Mouse (Mus musculus): ENCODE results near the gene Sox1.

Gene Sox1

DNA sequence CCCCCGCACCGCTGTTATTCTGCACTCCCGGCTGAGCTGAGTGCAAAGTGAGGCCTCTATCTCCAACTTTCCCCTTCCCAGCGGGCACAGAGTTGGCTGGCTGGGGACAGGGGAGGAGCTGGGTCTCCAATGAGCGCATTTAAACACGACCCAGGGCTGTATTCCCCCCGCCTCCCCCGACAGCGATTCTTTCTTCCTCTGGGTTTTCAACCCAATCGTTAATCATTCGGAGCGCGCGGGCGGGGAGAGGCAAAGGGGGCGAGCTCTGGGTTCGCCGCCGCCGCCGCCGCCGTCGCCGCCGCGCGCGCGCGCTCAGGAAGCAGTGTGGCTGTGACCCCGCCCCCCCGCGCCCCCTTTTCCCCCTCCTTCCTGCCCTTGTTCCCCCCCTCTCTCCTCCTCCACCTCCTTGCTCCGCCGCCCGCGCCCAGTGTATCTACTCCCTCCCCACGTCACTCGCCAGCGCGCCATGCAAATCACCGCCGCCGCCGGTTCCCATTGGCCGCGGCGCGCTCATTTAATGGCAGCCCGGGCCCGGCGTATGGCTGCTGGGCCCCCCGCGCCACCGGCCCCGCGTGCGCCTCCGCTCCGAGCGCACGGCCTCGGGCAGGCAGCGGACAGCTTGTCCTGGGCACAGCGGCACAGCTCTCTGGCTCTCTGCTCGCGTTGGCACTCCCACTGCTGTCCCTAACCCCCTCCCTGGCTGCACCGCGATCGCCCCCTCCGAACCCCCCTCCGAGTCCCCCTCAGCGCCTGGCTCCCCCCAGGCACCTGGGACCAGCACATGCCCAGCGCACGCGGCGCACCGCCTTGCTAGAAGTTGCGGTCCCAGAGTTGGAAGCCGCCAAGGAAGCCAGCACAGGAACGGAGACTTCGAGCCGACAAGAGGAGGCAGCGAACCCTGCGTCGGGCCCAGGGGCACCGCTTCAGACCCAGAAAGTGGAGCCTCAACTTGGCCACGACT is at the start of gene Sox1:
Gene Sox1 (plus strand): TSS at position 225 of the 961 bp plus-strand sequence.
- no peak for DNase-seq

DNA sequence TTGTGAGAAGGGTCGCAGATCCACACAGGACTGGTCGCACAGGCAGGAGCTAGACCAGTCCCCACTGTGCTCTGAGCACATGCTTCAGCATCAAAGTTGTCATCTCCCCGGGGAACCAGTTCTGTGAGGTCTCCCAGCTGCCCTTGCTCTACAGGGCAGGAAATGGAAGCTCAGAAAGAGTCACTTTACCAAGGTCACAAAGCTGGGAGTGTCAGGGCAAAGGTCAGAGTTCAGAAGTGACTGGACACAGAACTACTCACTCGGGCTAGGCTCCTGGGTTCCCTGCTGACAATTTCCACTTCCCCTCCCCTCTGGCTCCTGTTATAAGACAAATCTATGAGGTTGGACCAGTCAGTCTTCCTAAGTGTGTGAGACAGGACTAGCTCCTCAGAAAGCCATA is 49.2 kb upstream of the Sox1 start:
- DNase-seq, result no peak

DNA sequence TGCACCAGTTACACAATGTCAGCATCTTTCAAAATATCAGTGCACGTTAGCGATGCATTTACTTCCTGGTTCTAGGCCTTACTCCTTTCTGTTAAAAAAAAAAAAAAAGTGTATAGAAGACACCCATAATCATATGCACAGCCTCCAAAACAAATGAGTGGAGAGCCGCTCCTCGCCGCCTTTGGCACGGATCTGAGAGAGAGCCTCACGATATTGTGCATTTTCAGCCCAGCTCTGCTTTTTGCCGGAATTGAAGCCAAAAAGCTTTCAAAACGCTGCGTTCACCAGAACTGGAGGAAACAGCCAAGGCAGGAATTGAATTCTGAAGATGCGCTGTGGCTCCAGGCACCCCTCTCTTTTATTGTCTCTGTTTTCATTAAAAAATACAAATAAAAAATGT is 48.2 kb upstream of the Sox1 start:
- DNase-seq, result no peak

DNA sequence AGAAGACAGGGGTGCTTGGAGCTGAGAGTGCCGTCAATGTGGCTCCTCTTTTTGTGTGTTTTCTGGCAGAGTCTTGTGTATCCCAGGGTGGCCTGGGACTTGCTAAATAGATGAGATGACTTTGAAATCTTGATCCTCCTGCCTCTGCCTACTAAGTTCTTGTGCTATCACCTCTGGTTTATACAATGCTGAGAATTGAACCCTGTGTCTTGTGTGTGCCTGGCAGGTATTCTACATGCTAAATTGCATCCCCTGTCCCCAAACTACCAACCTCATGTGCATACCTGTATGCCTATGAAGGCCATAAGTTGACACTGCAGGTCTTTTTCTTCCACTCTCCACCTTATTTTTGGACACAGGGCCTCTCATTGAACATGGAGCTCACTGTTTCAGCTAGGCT is 46.8 kb upstream of the Sox1 start:
- no peak for DNase-seq

DNA sequence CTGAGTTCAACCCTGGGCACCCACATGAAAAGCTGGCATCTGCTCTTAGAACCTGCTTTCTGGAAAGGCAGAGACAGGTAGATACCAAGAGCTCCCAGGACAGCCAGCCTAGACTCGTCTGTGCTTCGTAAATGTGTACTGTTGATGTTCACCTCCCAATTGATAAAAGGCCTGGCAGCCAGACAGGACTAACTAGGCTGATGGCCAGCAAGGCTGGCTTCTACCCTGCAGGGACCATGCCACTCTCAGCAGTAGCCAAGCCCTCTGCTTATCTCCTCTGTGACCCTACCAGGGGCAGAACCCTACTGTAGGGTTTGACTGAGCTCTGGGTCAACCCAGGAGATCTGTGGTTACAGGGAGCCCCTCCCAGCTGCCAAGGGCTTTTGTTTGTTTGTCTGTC is 45.5 kb upstream of the Sox1 start:
- DNase-seq, result no peak

DNA sequence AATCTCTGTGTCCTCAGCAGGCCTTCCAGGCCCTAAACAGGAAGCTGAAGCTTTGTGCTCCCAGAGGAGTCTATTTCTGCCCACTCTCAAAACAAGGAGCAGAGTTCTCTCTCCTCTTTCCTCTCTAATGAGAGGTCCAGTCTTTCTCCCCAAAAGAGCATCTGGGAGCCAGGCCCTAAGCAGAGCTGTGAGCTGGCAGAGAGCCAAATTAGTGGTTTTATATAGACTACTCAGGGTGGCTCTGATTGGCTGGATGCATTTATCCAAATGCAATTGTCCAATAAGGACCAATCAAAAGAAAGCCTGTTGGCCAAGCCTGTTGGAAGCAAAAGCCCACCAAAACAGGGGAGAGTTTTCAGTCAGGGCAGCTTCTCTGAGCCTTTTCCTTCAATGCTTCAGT is 44.0 kb upstream of the Sox1 start:
- DNase-seq, result no peak

DNA sequence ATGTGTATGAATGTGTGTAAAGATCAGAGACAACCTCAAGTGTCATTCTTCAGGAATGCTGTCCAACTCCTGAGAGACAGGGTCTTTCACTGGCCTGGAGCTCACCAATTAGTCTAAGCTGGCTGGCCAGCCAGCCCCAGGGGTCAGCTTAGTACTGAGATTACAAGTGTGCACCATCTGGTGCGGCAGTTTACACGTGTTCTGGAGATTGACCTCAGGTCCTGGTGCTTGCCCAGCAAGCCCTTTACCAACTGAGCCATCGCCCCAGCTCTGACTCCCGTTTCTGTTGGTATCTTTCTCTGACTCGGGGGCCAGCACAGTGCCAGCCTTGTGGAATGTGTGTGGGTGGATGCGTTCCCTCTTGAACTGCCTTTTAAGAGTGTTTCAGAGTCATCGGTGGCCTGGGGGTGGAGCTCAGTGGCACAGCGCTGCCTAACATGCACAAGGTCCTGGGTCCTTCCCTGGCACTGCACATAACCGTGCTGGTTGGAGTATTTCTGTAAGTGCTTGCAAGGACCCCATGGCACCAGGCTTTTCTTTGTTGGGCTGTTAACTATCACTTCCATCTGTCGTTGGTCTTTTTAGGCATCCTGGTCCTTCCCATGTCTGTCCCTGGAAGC is 40.6 kb upstream of the Sox1 start:
- no peak for DNase-seq

DNA sequence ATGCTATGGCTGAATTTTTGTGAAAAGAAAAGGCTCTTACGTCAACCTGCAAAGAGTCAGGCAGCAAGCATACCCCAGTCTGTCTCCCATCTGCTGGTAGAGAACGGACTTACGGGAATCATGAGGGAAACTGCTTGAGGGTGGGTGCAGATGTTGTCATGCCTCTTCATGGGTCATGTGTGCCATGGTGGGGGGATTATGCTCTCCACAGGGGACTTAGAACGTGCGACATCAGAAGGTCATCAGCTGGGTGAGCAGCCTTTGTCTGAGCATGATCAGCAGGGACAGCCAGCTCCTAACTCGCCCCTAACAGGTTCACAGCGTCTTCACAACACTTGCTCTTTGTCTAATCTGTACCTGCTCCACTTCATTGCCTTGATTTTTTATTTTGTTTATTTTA is 26.9 kb upstream of the Sox1 start:
- DNase-seq, result no peak

DNA sequence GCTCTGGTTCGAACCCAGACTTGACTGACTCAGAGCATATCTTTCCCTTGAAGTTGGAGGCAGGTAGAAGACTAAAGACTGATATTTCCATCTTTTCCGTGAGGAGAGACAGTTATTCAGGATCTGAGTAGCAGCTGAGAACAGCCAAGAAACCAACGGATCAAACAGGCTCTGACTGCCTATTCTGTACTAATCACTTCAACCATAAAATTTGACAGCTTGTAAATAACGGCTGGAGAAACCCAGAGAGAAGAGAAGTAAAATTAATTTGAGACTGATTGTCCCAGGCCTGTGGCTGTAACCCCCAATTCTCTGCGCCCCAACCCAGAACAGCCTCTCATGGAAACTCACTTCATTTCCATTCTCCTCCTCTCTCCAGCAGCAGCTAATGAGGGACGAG is 26.2 kb upstream of the Sox1 start:
- no peak for DNase-seq

DNA sequence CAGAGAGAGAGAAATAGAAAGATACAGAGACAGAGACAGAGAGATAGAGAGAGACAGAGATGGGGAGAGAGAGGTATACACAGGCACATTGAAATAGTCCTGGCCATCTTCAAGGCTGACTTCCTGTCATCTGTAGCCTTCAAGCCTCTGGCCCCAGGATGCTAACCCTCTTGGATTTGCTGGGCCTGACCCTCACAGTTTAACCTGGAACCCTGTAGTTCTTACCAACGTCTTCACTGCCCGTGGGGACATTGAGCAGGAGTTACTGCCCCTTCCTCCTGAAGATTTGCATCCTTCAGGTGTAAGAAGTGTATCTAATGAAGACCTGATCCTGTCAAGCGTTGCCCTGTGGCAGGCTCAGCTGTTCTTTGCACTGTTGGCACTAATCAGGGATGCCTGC is 14.0 kb upstream of the Sox1 start:
- no peak for DNase-seq

DNA sequence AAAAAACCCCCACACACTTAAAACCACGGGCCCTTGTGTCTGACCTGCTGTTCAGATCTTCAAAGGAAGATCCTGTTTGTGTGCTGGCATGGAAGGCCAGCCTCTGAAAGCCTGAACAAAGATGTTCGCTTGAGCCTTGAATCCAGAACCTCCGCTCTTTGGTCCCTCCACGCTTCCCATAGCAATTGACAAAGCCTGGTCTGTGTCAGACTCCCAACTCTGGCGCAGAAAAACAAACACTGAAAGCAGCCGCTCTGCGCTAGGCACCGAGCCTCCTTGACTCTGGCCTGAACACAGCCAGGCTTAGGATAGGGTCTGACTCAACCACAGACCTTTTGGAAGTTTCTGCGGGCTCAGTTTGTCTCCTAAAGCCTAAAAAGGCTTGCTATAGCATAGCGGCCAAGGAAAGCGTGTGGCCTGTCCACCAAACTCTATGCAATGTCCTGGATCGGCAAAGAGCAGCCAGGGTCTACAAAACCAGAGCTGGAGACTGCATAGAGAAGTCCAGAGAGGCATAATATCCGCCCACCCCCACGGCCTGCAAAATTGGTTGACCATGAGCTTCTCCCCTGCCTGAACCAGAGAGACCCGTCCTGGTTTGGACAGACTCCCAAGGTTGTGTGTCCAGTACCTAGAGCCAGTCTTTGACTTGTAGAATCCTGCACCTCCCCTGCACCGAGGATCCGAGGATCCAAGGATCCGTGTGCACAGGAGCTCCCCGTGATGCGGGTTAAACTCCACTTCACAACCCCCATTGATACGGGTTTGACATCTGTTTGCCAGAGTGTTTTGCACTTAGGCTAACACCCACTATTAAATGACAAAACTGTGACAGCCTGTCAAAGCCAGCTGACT is 12.2 kb upstream of the Sox1 start:
- DNase-seq, result no peak

DNA sequence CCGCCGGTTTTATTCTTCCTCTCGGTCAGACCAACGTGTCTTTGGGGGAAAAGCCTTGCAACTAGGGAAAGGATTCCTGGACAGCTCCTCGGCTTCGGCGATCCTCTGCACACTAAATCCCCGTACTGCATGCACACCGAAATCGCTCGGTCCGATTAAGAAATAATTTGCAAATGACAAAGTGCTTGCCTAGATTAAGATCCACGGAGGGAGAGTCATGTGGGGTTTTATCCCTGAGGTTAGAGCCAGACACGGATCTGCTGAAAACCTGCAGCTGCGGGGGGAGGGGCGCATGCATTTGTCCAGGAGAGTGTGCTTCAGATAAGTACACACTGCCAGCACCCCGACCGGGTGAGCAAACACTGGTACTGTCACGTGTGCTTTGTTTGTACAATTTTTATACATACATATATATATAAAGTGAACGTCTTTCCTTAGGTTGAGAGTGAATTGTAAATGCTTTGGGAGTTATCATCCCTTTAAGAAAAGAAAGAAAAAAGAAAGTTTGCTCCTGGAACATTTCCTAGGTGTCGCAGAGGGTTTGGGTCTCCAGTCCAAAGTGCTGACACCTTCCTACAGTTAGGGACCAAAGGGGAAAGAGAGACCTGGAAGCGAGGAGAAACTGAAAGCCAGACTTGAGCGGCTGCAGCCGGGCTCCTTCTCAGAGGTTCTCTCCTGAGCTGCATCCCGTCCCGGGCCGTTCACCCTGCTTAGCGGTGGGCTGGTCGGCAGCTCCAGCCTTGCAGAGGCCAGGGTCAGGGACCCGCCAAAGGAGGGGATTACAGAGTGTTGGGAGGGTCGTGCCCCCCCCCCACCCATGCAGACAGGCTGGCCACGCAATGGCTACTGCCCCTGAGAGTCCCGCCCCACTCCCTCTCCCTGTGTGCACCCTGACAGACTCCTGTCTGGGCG is 10.9 kb upstream of the Sox1 start:
- peak in 1 of 2 experiments; percentile 39 for DNase-seq

DNA sequence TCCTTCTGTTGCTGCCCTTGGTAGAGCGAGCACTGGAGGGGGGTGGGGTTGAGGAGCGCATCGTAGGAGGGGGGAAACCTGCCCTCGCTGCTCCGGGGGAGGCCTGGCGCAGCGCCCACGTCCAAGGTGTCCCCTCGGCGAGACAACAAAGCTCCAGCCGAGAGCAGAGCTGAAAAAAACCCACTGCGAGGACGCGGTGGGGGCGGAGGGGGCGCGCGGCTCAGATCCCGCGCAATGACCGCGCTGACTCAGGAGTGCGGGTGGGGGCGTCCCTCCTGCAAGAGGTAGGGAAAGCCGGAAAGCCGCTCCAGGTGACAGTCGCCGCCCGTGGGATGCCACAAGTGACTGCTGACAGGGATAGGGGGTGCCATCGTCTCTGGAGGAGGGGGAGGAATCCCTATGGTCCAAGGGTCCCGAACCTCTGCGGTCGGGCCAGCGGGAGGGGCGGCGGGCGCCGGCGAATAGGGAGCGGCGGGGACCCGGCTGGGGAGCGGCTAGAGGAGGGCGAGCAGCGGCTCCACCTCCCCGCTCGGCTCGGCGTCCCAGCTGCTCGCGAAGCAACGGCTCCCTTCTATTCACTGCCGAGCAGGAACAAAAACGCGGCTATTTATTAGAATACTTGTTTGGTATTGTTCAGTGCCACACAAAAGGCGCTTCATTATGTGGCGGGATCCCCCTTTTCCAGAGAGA is 10.0 kb upstream of the Sox1 start:
- DNase-seq, result no peak

DNA sequence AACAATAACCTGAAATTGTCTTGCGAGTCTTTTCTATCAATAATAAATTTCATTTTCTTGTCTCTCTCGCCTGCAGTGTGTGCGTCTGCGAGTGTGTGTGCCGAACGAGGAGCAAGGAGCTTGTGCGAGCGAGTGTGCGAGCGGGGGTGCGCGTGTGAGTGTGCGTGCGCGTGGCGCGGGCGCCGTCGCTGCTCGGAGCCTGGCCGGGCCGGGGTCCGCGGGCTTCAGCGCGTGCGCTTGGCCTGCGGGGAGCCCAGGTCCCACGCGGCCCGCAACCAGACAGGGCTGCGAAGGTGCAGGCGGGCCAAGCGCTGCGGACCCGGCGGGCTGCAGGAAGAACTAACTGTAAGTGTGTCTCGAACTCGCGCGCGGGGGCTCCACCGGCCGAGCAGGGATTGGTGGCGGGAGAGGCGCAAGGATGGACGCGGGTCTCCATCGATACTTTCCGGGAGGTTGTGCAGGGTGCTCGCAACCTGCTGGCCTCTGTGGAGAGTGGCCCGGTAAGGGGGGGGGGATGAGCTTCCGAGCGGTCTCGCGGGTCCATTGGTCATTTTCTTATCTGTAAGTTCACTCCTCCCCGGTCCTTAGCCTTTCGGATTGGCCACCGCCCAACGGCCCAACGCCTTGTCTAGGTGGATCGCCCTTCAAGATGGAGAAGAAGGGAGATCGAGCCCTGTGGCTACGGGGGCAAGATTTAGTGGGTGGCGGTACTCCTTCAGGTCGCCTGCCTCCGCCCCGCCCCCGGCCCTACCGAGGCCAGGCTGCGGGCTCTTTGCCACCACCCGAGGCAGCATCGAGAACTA is 9.2 kb upstream of the Sox1 start:
- no peak for DNase-seq

DNA sequence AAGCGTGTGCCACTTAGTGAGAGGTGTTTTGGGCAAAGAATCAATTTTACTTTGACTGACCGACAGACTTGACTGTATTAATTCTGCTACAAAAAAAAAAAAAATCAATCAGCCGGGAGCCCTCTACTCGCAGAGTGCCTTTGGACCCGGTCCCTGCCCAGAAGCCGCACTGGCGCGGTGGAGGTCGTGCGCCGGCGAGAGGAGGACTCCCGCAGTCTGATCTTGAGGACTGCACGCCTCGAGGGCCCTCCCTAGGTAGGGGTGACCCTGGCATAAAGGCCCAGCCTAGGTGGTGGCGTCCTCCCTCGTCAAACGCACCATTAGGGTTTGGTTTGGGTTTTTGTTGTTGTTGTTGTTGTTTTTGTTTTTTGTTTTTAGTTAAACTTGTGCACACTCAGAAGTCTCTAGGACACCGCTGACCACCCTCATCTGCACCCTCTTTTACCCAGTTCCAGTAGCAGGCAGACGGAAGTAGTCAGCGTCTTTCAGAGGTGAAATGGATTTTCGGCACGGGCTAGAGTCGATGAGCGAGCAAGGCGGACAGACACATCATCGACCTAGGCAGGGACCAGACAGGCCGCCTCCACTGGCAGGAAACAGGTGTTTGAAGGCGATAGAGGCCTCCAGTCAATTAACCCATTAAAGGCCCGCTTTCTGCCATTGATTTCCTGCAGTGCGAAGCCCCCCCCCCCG is 8.4 kb upstream of the Sox1 start:
- DNase-seq, result no peak

DNA sequence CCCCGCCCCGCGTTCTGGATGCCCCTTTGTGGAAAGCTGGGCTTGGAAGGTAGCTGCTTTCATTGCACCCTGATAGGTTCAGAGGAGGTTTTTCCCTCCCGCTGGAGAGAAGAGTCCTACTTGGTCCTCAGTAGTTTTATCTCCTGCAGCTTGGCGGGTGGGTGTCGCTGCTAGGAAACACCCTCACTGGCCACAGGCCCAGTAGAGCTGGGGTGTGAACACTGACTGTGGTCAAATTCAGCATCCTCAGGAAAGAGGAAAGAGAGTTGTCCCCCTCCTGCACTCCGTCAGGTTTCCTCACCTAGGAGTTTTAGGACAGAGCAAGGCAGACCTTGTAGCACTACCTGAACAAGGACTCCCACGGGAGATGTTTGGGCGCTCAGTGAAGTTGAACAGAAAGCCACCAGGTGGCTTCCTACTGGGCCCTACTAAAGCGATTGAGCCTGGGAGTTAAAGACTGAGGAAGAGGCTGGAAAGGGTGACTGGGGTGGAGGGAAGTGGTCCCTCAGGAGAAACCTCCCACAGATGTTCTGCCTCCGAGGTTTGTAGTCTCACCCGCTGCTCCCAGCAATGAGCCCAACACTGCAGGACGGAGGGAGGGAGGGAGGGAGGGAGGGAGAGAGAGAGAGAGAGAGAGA is 7.8 kb upstream of the Sox1 start:
- no peak for DNase-seq

DNA sequence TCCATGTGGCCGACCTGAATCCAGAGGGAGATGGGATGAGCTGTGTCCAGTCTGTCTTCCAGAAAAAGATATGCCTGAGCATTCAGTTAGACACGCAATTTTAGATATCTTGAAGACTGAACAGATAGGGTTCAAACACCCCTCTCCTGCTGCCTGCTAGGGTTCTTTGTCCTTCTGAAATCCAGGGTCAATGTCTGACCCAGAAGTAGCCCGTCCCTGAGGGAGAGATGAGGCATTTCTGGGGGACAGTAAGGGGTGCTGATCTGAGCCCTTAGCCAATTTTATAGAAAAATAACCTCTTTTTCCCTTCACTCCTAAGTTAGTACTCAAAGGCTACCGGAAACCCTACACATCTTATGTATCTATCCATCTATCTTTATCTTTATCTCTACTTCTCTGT is 7.2 kb upstream of the Sox1 start:
- no peak for DNase-seq

DNA sequence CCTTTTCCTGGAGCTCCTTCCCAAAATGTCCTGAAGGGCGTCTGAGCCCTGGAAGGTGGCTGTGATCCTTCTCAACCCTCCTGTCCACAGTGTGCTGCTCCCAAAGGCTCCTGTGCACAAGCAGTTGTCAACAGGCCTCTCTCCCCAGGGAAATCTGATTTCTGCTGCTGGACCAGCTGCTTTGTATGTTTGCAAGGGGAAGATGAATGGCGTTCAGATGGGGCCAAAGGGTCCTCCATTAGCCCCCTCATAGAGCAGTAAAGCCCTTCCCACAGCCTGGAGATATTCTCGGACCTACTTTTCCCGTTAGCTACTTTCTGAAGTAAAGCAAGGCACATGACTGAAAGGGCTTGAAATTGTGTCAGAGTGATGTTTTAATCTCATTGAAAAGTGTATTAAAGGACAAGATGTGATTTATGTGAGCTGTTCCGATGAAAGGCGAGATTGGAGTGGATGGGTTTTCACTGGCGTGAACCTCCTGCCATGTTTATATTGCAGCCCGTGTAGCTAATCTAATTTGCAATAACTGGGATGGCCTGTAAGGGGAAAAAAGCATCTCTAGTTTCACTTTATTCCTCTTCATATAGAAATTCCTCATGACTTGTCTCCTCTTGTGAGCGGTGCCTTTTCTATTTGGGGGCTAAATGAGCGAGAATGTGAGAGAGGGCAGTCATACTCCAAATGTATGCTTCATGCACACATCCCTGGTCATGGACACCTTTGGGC is 6.5 kb upstream of the Sox1 start:
- no peak for DNase-seq

DNA sequence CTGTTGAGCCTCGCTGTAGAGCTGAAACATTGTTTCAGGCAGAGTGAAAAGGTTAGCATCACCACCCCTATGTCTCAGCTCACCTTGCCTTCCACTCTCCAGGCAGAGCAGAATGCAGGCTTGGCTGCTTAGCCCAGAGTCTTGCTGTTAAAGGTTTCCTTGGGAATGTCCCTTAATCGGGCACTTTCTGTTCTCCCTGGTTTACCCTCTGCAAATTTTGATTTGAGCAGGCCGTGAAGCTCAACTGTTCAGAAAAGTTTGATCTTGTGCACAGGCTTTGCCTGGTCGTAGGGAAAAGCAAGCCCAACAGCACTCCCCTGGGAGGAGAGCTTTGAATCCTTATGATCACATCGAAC is 6.0 kb upstream of the Sox1 start:
- no peak for DNase-seq

All from lung, adult 18-20 months (tissue).